Mouse (Mus musculus) ES-Bruce4 (cell line): ENCODE results near the gene Arhgap8. TPM values are rescaled to one million over a fixed set of nuclear protein-coding genes. Genes with fewer than 3 reads are reported as not detected.

Experiments
- H3K27ac ChIP-seq: 2 replicates; pipeline ENCODE4 v1.5.1; 2012; ENCODE audit warnings: low read length, inconsistent platforms; ENCODE audit not compliant: insufficient read depth
- H3K27me3 ChIP-seq: 2 replicates; pipeline ENCODE4 v1.6.1; 2012; ENCODE audit warnings: mild to moderate bottlenecking, low read length, inconsistent platforms; ENCODE audit not compliant: control insufficient read depth, poor library complexity, insufficient read depth, severe bottlenecking
- H3K36me3 ChIP-seq: 2 replicates; pipeline ENCODE4 v1.6.1; 2012; ENCODE audit warnings: inconsistent platforms, mild to moderate bottlenecking, low read length, moderate library complexity; ENCODE audit not compliant: control insufficient read depth, poor library complexity, insufficient read depth, severe bottlenecking
- H3K4me1 ChIP-seq: one replicate; pipeline ENCODE4 v1.8.1; 2011; ENCODE audit warnings: low read length; ENCODE audit not compliant: control insufficient read depth, insufficient read depth
- H3K4me3 ChIP-seq: 2 replicates; pipeline ENCODE4 v1.5.1; 2011; ENCODE audit warnings: low read depth, mild to moderate bottlenecking, low read length
- H3K9ac ChIP-seq: 2 replicates; pipeline ENCODE4 v1.6.1; 2012; ENCODE audit warnings: low read depth, mild to moderate bottlenecking, inconsistent platforms; ENCODE audit not compliant: poor library complexity, severe bottlenecking
- H3K9me3 ChIP-seq: replicated peaks from 2 replicates; pipeline ENCODE4 v1.6.1; 2012; ENCODE audit warnings: mild to moderate bottlenecking, low read length, inconsistent platforms; ENCODE audit not compliant: control insufficient read depth, poor library complexity, insufficient read depth, severe bottlenecking
- CTCF ChIP-seq: IDR thresholded peaks from one replicate; pipeline ENCODE4 v1.8.1; 2011; ENCODE audit warnings: low read depth, low read length
- EP300 ChIP-seq: IDR thresholded peaks from 2 replicates; pipeline ENCODE4 v1.6.1; 2011; ENCODE audit warnings: low read depth, low read length; ENCODE audit not compliant: insufficient read depth
- POLR2A ChIP-seq: IDR thresholded peaks from one replicate; pipeline ENCODE4 v1.8.1; 2011; ENCODE audit warnings: low read length; ENCODE audit not compliant: insufficient read depth
- polyA plus RNA-seq: library from polyadenylated mRNA; stranded (reverse); fragments of >200 nt; gene quantifications from 2 replicates; pipeline ENCODE4 v1.2.4, GENCODE M21; 2011; ENCODE audit warnings: low read depth; ENCODE audit not compliant: missing spikeins, insufficient read depth, insufficient read length

The Arhgap8 gene
- polyA plus RNA-seq, 1 experiment = 41.1 TPM

DNA sequence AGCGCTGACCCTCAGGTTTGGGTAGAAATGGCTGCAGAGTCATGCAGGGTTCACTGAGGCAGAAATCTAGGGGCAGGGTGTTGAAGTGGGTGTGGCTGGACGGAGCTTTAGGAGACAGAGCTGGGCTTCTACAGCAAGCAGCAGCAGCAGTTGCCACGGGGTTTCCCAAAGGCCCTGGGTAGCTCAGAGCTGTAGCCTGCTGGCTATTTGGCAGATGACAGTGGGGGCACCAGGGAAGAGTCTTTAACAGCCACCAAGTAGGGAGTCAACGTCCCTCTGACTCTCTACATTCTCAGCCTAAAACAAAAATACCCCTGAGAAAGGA lies 12.5 kb downstream of the Arhgap8 start:
- TF ChIP-seq CTCF = no peak
- TF ChIP-seq POLR2A = no peak
- TF ChIP-seq EP300 = no peak
- Histone ChIP-seq H3K27me3 (no peaks in the 10 kb centered on the region), H3K36me3 (0 out of 2 replicates have a peak, but pooled peaks cover 2% of the 10 kb centered on the region), H3K27ac (no peak overlapping the region), H3K9me3 (no peaks in the 10 kb centered on the region), H3K4me3 (no peak overlapping the region), H3K9ac (no peak overlapping the region), H3K4me1 (peaks cover 7% of the 10 kb centered on the region)

DNA sequence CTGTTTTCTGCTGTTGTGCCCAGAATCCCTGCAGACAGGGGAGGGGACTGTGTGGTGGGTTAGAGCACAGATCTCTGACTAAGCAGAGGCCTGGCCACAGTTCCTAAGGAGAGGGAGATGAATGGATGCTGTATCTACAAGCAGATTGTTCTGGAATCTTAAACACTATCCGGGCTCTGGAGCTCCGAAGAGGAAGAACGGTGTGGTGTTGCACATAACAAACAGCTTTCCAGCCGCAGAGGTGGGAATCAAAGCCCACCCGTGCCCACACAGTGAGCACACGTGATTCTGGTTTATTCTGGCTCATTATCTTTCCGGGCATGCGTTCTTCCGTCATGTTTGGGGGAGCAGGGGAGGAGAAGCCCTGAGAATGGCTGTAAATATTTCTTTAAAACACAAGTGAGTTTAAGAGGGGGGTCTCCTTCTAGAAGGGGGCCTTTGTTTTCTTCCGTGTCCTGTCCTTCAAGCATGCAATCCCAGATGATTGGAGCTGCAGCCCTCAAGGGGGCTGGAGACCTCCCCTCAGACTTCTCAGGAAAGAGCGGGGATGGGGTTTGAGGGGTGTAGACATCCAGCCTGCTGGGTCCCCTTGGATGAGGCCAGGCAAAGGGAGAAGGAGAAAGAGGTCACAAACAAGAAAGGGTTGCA lies 16.6 kb downstream of the Arhgap8 start:
- Histone ChIP-seq H3K4me3 (no peak overlapping the region), H3K27ac (no peak overlapping the region), H3K9me3 (no peaks in the 10 kb centered on the region), H3K27me3 (no peaks in the 10 kb centered on the region), H3K36me3 (0 out of 2 replicates have a peak, but pooled peaks cover 2% of the 10 kb centered on the region), H3K4me1 (no peaks in the 10 kb centered on the region), H3K9ac (no peak overlapping the region)
- TF ChIP-seq POLR2A = no peak
- TF ChIP-seq EP300 = no peak
- TF ChIP-seq CTCF = no peak

DNA sequence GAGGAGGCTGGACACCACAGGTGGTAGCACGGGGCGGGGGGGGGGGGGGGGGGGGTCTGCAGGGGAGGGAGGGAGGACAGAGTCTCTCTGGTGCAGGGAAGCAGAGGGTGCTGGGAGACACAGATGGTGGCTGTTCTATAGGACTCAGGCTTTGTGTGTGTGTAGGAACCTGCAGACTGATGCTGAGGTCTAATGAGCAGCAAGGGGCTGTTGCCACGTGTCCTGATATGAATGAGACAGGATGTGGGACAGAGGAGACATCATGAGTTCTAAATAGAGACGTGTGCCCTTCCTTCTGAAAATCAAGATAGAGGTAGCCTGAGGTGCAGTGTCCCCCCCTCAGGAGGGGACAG lies 17.1 kb downstream of the Arhgap8 start:
- H3K27me3 ChIP-seq = no peaks in the 10 kb centered on the region
- H3K4me3 ChIP-seq = no peak overlapping the region
- 0 out of 2 replicates have a peak, but pooled peaks cover 2% of the 10 kb centered on the region for H3K36me3 ChIP-seq
- no peaks in the 10 kb centered on the region for H3K9me3 ChIP-seq
- H3K9ac ChIP-seq = no peak overlapping the region
- no peak overlapping the region for H3K27ac ChIP-seq
- TF ChIP-seq CTCF (no peak), POLR2A (no peak), EP300 (no peak)
- H3K4me1 ChIP-seq = no peaks in the 10 kb centered on the region

DNA sequence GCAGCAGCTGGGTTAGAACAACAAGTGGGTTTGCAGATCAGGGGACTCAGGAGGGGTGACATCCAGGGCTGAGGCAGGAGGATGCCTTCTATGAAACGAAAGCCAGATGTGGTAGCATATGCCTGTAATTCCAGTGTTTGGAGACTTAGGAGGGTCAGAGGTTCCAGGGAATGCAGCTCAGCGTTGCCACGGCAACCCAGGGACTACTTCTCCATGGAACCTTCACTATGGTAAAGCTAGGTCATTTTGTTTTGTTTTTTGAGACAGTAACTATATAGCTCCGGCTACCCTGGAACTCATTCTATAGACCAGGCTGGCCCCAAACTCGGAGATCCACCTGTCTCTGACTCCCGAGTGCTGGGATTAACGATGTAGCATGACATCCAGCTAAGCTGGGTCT lies 18.4 kb downstream of the Arhgap8 start:
- Histone ChIP-seq H3K27ac (no peak overlapping the region), H3K9me3 (no peaks in the 10 kb centered on the region), H3K4me3 (no peak overlapping the region), H3K27me3 (no peaks in the 10 kb centered on the region), H3K9ac (no peak overlapping the region), H3K4me1 (peaks cover 2% of the 10 kb centered on the region), H3K36me3 (0 out of 2 replicates have a peak, but pooled peaks cover 2% of the 10 kb centered on the region)
- TF ChIP-seq CTCF (no peak), EP300 (no peak), POLR2A (no peak)

DNA sequence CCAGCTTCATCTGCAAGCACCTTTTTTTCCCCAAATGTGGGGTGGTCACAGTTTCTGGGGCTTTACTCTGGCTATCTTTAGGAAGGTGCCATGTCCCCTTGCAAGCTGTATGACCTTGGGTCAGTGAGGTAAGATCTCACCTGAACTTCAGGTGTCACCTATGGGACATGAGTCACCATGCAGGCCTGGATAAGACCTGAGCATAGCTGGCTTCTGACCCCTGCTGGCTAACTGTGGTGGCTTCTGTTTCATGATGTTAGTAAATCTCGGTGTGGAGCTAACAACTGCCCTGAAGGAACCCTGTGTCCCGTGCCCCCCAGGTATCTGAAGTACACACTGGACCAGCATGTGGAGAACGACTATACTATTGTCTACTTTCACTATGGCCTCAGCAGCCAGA lies 21.7 kb downstream of the Arhgap8 start:
- H3K4me1 ChIP-seq = peaks cover 8% of the 10 kb centered on the region
- TF ChIP-seq POLR2A (no peak), EP300 (no peak), CTCF (peak; percentile 18)

DNA sequence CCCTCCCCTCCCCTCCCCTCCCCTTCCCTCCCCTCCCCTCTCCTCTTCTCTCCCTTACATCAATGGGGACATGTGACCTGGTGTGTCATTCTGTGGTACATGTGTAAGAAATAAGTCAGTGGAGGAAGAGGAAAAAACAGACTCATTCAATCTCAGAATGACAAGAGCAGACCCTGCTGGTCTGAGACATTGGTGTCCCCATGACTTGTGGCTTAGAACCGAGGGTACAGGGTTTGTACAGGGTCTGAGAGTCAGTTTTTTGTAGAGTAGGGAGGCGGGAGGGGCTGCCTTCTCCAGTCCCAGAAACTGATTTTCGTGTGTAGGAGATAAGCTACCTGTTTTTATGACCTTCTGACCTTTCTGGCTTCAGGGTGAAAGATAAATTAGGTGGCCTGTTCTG lies 23.5 kb downstream of the Arhgap8 start:
- no peaks in the 10 kb centered on the region for H3K27me3 ChIP-seq
- H3K36me3 ChIP-seq = no peaks in the 10 kb centered on the region
- H3K27ac ChIP-seq = peak overlapping the region; percentile 60
- peaks cover 8% of the 10 kb centered on the region for H3K4me1 ChIP-seq
- no peak for TF ChIP-seq CTCF
- no peak for TF ChIP-seq EP300
- H3K9me3 ChIP-seq = no peaks in the 10 kb centered on the region
- no peak overlapping the region for H3K9ac ChIP-seq
- no peak overlapping the region for H3K4me3 ChIP-seq

More for the DNA sequence above, 21.7 kb downstream of the Arhgap8 start:
- Histone ChIP-seq H3K9me3 (no peaks in the 10 kb centered on the region), H3K4me3 (no peak overlapping the region), H3K27ac (no peak overlapping the region), H3K9ac (no peak overlapping the region), H3K36me3 (no peaks in the 10 kb centered on the region), H3K27me3 (no peaks in the 10 kb centered on the region)
